Mouse (Mus musculus) CH12.LX (cell line): Measurements from ENCODE around the gene Zfp212.

ENCODE experiments used
- CHD1 ChIP-seq: IDR thresholded peaks from 2 replicates; pipeline ENCODE4 v1.6.1; 2012; ENCODE audit warnings: low read depth, low read length, improper control_type of control experiment, inconsistent platforms
- CTCF ChIP-seq, 2 experiments: IDR thresholded peaks in 1 of 2; conservative IDR thresholded peaks in 1 of 2; 2 replicates each; pipeline ENCODE4 v1.5.1; 2011 to 2012; ENCODE audit warnings: low read depth in 2 of 2, low read length in 2 of 2, improper control_type of control experiment in 1 of 2, inconsistent platforms in 1 of 2, mild to moderate bottlenecking in 1 of 2, moderate library complexity in 1 of 2
- EP300 ChIP-seq: IDR thresholded peaks from 2 replicates; pipeline ENCODE4 v1.6.1; 2011; ENCODE audit warnings: low read length, improper control_type of control experiment
- JUND ChIP-seq: conservative IDR thresholded peaks from 2 replicates; pipeline ENCODE4 v1.6.1; 2011; ENCODE audit warnings: low read depth, low read length, improper control_type of control experiment
- MAFK ChIP-seq: IDR thresholded peaks from 2 replicates; pipeline ENCODE4 v1.6.1; 2011; ENCODE audit warnings: low read length, improper control_type of control experiment; ENCODE audit not compliant: insufficient replicate concordance
- MAX ChIP-seq: IDR thresholded peaks from 2 replicates; pipeline ENCODE4 v1.6.1; 2011; ENCODE audit warnings: low read length, improper control_type of control experiment
- MAZ ChIP-seq: IDR thresholded peaks from 2 replicates; pipeline ENCODE4 v1.6.1; 2012; ENCODE audit warnings: low read depth, mild to moderate bottlenecking, inconsistent platforms, low read length, improper control_type of control experiment, moderate library complexity
- SMC3 ChIP-seq: IDR thresholded peaks from 2 replicates; pipeline ENCODE4 v1.6.1; 2011; ENCODE audit warnings: low read depth, low read length, improper control_type of control experiment
- TCF12 ChIP-seq: IDR thresholded peaks from 2 replicates; pipeline ENCODE4 v1.6.1; 2014; ENCODE audit warnings: low read depth, mild to moderate bottlenecking, inconsistent platforms, low read length, improper control_type of control experiment
- ZC3H11A ChIP-seq: IDR thresholded peaks from 2 replicates; pipeline ENCODE4 v1.6.1; 2012; ENCODE audit warnings: low read depth, mild to moderate bottlenecking, inconsistent platforms, low read length, improper control_type of control experiment
- ZNF384 ChIP-seq: IDR thresholded peaks from 2 replicates; pipeline ENCODE4 v1.6.1; 2012; ENCODE audit warnings: low read depth, low read length, improper control_type of control experiment, inconsistent platforms

GRCm38 (mm10) chr6:47872266-47872665, 48.0 kb upstream of the Zfp212 start:
- TF ChIP-seq CHD1 (no peak), CTCF (conservative IDR thresholded peaks at IDR 0.05 in 1 of 2, IDR thresholded peaks at IDR 0.05 in 1 of 2; ENCODE audit: low read depth in 2 of 2, low read length in 2 of 2) (no peak), TCF12 (no peak), SMC3 (no peak), ZNF384 (no peak), JUND (no peak), MAX (no peak), MAZ (no peak), MAFK (no peak), EP300 (no peak), ZC3H11A (no peak)
